Mouse (Mus musculus): ENCODE measurements around the gene Mllt3. TPM values are rescaled to one million over a fixed set of nuclear protein-coding genes. Genes with fewer than 3 reads are reported as not detected.

Gene Mllt3
- total and polyA plus RNA-seq, 3 experiments: 15.4 to 75.3 TPM; not detected in 1

DNA sequence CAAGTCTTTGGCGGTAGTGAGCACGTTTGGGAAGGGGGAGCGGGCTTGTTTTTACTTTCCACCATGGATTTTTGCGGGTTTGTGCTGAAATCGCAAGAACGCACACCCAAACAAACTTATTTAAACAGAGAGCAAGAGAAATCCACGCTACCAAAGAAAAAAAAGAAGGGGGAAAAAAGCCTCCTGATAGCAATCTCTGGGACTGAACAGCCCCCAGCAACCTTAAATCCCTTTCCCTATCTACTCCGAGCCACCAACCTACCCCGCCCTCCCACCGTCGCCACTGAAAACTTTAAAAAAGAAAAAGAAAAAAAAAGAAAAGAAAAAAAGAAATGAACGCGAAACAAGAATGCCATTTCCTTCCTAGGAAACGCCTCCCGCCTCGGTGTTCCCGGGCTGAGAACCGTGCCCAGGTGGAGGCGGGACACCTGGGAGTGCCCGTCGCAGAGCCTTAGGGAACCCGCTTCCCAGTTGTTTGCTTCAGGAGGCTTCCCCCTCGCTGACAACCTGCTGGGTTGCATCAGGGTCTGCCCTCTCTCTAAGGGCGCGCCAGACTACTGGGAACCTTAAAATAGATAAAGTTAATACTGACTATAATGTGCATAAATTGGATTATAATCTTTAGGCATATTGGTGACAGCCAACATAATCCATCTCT, 694 bp upstream of the Mllt3 start (continued):
- TF ChIP-seq MAZ (IDR thresholded peaks at IDR 0.05; ENCODE audit: low read depth, low read length): no peak
- no peak for TF ChIP-seq ZKSCAN1 (IDR thresholded peaks at IDR 0.05; ENCODE audit: low read depth, low read length)
- TF ChIP-seq HCFC1 (IDR thresholded peaks at IDR 0.05; ENCODE audit: low read depth, low read length): no peak
- no peak; the same call in 1 of the 2 replicates for TF ChIP-seq SIN3A (IDR thresholded peaks at IDR 0.05; ENCODE audit: low read length)
- no peak for TF ChIP-seq UBTF (IDR thresholded peaks at IDR 0.05; ENCODE audit: borderline replicate concordance, insufficient read depth, low read depth, low read length)
- 0 out of 2 replicates have a peak, but pooled peaks have one; percentile 16 for TF ChIP-seq MYC (IDR thresholded peaks at IDR 0.05; ENCODE audit: low read depth, low read length)
- TF ChIP-seq NELFE (IDR thresholded peaks at IDR 0.05; ENCODE audit: low read depth, low read length): no peak
- peak; percentile 55; the same call in 1 of the 2 replicates for TF ChIP-seq CHD1 (IDR thresholded peaks at IDR 0.05; ENCODE audit: low read depth, low read length)
- TF ChIP-seq GATA1 (IDR thresholded peaks at IDR 0.05; ENCODE audit: low read depth, low read length): peak; percentile 79
- TF ChIP-seq MAX (IDR thresholded peaks at IDR 0.05; ENCODE audit: low read length): no peak

DNA sequence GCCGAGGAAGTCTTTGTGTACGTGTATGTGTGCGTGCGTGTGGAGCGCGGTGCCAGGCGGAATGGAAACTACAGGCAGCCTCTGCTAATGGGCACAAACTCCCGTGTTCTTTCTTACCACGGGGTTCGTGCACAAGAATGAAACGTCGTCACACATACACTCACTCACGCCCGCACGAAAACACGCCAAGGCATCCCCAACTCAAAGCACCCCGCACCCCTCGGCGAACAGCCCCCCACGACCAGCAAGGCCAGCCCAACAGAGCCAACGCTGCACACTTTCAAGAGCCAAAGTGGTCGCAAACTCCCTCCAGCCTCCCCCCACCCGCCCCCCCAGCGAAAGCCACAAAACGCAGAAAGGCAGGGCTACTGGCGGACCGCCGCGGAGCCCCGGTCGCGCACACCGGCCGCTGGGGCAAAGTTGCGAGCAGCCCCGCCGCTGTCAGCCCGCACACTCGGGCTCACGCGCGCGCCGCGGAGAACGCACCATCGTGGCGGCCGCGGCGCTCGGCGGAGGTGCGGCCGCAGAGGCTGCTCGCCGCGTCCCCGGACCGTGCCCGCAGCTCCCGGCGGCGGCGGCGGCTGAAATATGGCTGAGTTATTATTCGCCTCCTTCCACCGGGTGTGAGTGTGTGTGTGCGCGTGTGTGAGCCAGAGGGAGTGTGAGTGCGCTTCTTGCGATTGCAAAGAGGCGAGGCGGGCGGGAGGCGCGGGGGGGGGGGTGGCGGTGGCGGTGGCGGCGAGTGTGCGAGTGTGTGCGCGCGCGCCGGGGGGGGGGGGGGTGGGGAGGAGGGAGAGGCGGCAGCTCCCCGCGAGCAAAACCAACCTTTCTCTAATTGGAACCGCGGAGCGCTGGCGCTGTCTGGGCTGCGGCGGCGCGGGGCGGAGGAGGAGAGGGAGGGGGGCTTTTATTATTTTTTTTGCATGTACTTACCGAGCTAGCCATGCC, 739 bp downstream of the Mllt3 start:
- Histone ChIP-seq H3K4me3 (ENCODE audit: control insufficient read depth in 1 of 2, insufficient read depth in 1 of 2, low read depth in 2 of 2, low read length in 2 of 2) (peak overlapping the region; percentile 93 to 98), H3K36me3 (ENCODE audit: control insufficient read depth in 1 of 2, insufficient read depth in 2 of 2, low read length in 2 of 2) (no peaks in the 10 kb centered on the region; a peak in 1 of 4 replicates), H3K9ac (ENCODE audit: control insufficient read depth, low read depth, low read length, poor library complexity, severe bottlenecking) (peak overlapping the region; percentile 87), H3K9me3 (replicated peaks; ENCODE audit: insufficient read depth, low read length) (no peaks in the 10 kb centered on the region), H3K4me1 (ENCODE audit: control insufficient read depth in 1 of 2, insufficient read depth in 2 of 2, low read length in 2 of 2) (peaks cover 0 to 3% of the 10 kb centered on the region in 2 experiments; a peak in 2 of 4 replicates), H3K27ac (ENCODE audit: control insufficient read depth, low read depth, low read length) (peak overlapping the region; percentile 66), H3K27me3 (ENCODE audit: control insufficient read depth in 1 of 2, insufficient read depth in 2 of 2, low read length in 2 of 2) (no peaks in the 10 kb centered on the region), H3K79me2 (ENCODE audit: control insufficient read depth, insufficient read depth, low read length, poor library complexity) (peaks cover 8% of the 10 kb centered on the region)
- peak; percentile 57 for DNase-seq (ENCODE audit: low read depth, low spot score)
- TF ChIP-seq MEF2A (IDR thresholded peaks at IDR 0.05; ENCODE audit: extremely low read depth, insufficient replicate concordance, low read depth, low read length, poor library complexity, severe bottlenecking): no peak
- 0 out of 2 replicates have a peak, but pooled peaks have one; percentile 1 for TF ChIP-seq MXI1 (IDR thresholded peaks at IDR 0.05; ENCODE audit: low read depth, low read length)
- TF ChIP-seq TBP (IDR thresholded peaks at IDR 0.05; ENCODE audit: low read depth, low read length): no peak

All from MEL (cell line).